Mouse (Mus musculus) duodenum, adult 2 months (tissue): ENCODE data around the gene Gm14409. TPM values are rescaled to one million over a fixed set of nuclear protein-coding genes. Genes with fewer than 3 reads are reported as not detected.

Experiments
- polyA plus RNA-seq: library from polyadenylated mRNA; depleted of rRNA; stranded (reverse); fragments of >200 nt; gene quantifications from 2 replicates; pipeline ENCODE4 v1.2.3, GENCODE M21; 2012; ENCODE audit warnings: low replicate concordance; rRNA removed

Gm14409 gene
- polyA plus RNA-seq, result not detected in 2 replicates

DNA sequence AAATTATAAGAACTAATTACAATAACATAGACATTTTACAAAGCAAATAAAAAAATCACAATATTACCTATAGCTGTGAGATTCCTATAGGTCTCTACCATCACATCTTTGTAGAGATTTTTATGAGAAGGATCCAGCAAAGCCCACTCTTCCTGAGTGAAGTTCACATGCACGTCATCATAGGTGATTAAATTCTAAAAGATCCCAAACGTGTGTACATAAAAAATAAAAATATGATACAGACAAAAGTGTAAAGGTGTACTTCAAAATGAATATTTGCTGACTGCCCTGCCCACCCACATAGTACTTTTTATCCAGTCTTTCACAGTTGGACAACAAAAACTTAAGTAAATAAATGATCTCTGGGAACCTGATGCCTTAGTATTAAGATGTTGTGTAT is at the start of gene Gm14409:
Gm14409 (minus strand) TSS at position 101 of the 400 bp plus-strand sequence.

Other genes with a start within 250 kb of the Gm14409 start
- gene Gm14401, start 192.7 kb downstream of the Gm14409 start, polyA plus RNA-seq, result not detected in 2 replicates
- gene Gm14410, start 60.6 kb downstream of the Gm14409 start, polyA plus RNA-seq, result 0.16 and 0.24 TPM in 2 replicates
- not detected in 2 replicates for gene Gm14412, start 57.3 kb upstream of the Gm14409 start, polyA plus RNA-seq
- gene Gm14418, start 131.3 kb upstream of the Gm14409 start, polyA plus RNA-seq, result not detected in 2 replicates
- gene Zfp970, start 197.7 kb upstream of the Gm14409 start, polyA plus RNA-seq, result 0.06 and 0.11 TPM in 2 replicates
- gene Gm14403, start 231.2 kb upstream of the Gm14409 start, polyA plus RNA-seq, result not detected in 2 replicates